Mouse (Mus musculus) kidney, adult 2 months (tissue): ENCODE measurements around the gene Pgghg.

ENCODE experiments used
- CTCF ChIP-seq: fragments of 200-500 bp; conservative IDR thresholded peaks from 2 replicates; pipeline ENCODE4 v1.5.1; 2011; ENCODE audit warnings: low read depth, mild to moderate bottlenecking, control low read depth, low read length, moderate library complexity, mixed read lengths; ENCODE audit not compliant: insufficient read depth, insufficient read length
- POLR2A ChIP-seq: fragments of 200-500 bp; IDR thresholded peaks from one replicate; pipeline ENCODE4 v1.6.1; 2011; ENCODE audit warnings: low read depth, low read length, control low read depth

DNA sequence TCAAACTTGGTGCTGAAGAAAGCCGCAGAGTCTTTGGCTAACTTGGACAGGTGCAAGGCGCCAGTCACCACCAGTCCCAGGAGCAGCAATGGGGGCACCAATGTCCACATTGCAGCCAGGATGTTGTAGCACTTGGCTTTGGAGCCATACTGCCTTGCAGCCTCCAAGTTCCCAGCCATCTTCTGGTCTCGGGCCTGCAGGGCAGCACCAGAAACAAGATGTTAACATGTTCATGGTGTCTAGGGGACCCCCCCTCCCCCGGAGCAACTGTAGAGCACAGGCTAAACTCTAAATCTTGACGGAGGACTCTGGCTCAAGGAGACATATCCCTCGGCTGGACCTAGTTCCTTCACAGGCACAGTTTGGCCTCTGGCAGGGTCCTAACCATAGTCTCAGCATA, 8.1 kb downstream of the Pgghg start:
- TF ChIP-seq CTCF: no peak
- no peak for TF ChIP-seq POLR2A
